Mouse (Mus musculus): ENCODE measurements around the gene Six5. TPM values are rescaled to one million over a fixed set of nuclear protein-coding genes. Genes with fewer than 3 reads are reported as not detected.

Six5 gene
- total RNA-seq, 2 experiments from 2014 or later, result 1.6 to 2.6 TPM

- no peak for DNase-seq (ENCODE audit: low spot score in 2 of 2)
- intact Hi-C loops (cut with DNase I), result no loop called here
Observed at GRCm38 (mm10) chr7:19130657-19131056, 36.3 kb downstream of the Six5 start.

- DNase-seq (ENCODE audit: low spot score in 2 of 2), result peak; percentile 95 to 96
- intact Hi-C loops (cut with DNase I), result no loop called here
Observed at GRCm38 (mm10) chr7:19131324-19131848, 37.0 kb downstream of the Six5 start.

GRCm38 (mm10) chr7:19136168-19136567 is 41.8 kb downstream of the Six5 start:
- intact Hi-C loops (cut with DNase I), result no loop called here

GRCm38 (mm10) chr7:19136673-19137334 is 42.4 kb downstream of the Six5 start:
- intact Hi-C loops (cut with DNase I), result no loop called here
- DNase-seq (ENCODE audit: low spot score in 2 of 2), result peak; percentile 71 to 73

More at GRCm38 (mm10) chr7:19136168-19136567, 41.8 kb downstream of the Six5 start:
- DNase-seq (ENCODE audit: low spot score in 2 of 2), result no peak

- intact Hi-C loops (cut with DNase I), result no loop called here
- DNase-seq (ENCODE audit: low spot score in 2 of 2), result peak; percentile 49 to 66
Observed at GRCm38 (mm10) chr7:19137380-19137779, 43.0 kb downstream of the Six5 start.

- intact Hi-C loops (cut with DNase I), result no loop called here
- no peak for DNase-seq (ENCODE audit: low spot score in 2 of 2)
Observed at GRCm38 (mm10) chr7:19146793-19147192, 52.4 kb downstream of the Six5 start.

- no peak for DNase-seq (ENCODE audit: low spot score in 2 of 2)
- intact Hi-C loops (cut with DNase I), result no loop called here
Observed at GRCm38 (mm10) chr7:19147497-19148045, 53.2 kb downstream of the Six5 start.

Small RNA genes within 50 kb of the gene (microRNA-seq; reads per million reads assigned to microRNA genes)
- 1.5 reads per million for gene Mir3100

Other genes with a start within 250 kb of the Six5 start
- 10 to 100 TPM; 20.5 to 21.9 TPM for gene Pglyrp1, start 223.3 kb upstream of the Six5 start, total RNA-seq (2021)
- 10 to 100 TPM; 10.6 to 11.0 TPM for gene Ccdc61, start 184.2 kb upstream of the Six5 start, total RNA-seq (2021)
- gene Nova2, start 168.7 kb upstream of the Six5 start, total RNA-seq (2021), result 10 to 100 TPM; 75.3 to 88.8 TPM
- gene Nanos2, start 107.2 kb upstream of the Six5 start, total RNA-seq (2021), result 1 to 10 TPM in 1 of 2 experiments, under 1 TPM in 1; 0.47 to 1.3 TPM
- gene Mypop, start 103.3 kb upstream of the Six5 start, total RNA-seq (2021), result 10 to 100 TPM; 53.5 to 55.3 TPM
- gene Irf2bp1, start 90.5 kb upstream of the Six5 start, total RNA-seq (2021), result 10 to 100 TPM; 46.3 to 53.5 TPM
- not detected for gene Foxa3, start 71.1 kb upstream of the Six5 start, total RNA-seq (2021)
- 100 to 1,000 TPM; 126 to 129 TPM for gene Sympk, start 70.2 kb upstream of the Six5 start, total RNA-seq (2021)
- under 1 TPM in 1 of 2 experiments, not detected in 1; 0.25 TPM for gene Rsph6a, start 39.9 kb upstream of the Six5 start, total RNA-seq (2021)
- gene Dmwd, start 18.4 kb upstream of the Six5 start, total RNA-seq (2021), result 100 to 1,000 TPM; 146 to 148 TPM
- gene Dmpk, start 10.7 kb upstream of the Six5 start, total RNA-seq (2021), result 10 to 100 TPM; 21.4 to 40.2 TPM
- under 1 TPM; 0.37 to 0.41 TPM for gene Gm4969, start 23.8 kb downstream of the Six5 start, total RNA-seq (2021)
- gene Fbxo46, start 25.3 kb downstream of the Six5 start, total RNA-seq (2021), result 10 to 100 TPM; 14.0 to 14.3 TPM
- gene Qpctl, start 54.7 kb downstream of the Six5 start, total RNA-seq (2021), result 10 to 100 TPM; 14.6 to 17.3 TPM
- 10 to 100 TPM; 70.3 to 76.0 TPM for gene Snrpd2, start 55.1 kb downstream of the Six5 start, total RNA-seq (2021)
- gene Gipr, start 71.5 kb downstream of the Six5 start, total RNA-seq (2021), result 1 to 10 TPM in 1 of 2 experiments, under 1 TPM in 1; 0.89 to 2.6 TPM
- 100 to 1,000 TPM; 124 to 156 TPM for gene Eml2, start 81.8 kb downstream of the Six5 start, total RNA-seq (2021)
- 1 to 10 TPM; 2.1 to 4.6 TPM for gene Gpr4, start 117.9 kb downstream of the Six5 start, total RNA-seq (2021)
- gene Opa3, start 133.7 kb downstream of the Six5 start, total RNA-seq (2021), result 10 to 100 TPM; 41.0 to 45.7 TPM
- 10 to 100 TPM; 11.2 to 13.5 TPM for gene Vasp, start 177.2 kb downstream of the Six5 start, total RNA-seq (2021)
- not detected for gene Ppm1n, start 185.5 kb downstream of the Six5 start, total RNA-seq (2021)
- 100 to 1,000 TPM in 1 of 2 experiments, 10 to 100 TPM in 1; 98.6 to 121 TPM for gene Rtn2, start 188.0 kb downstream of the Six5 start, total RNA-seq (2021)
- gene Fosb, start 215.5 kb downstream of the Six5 start, total RNA-seq (2021), result 10 to 100 TPM; 20.6 to 22.5 TPM